Mouse (Mus musculus) c-Kit-positive CD71-positive TER-119-negative erythroid progenitor cells, embryonic 14.5 days (primary cell): ENCODE results near the gene Rad9a.

Experiments
- DNase-seq: peaks from one replicate; pipeline ENCODE4 v3.0.0-alpha.2; 2013; ENCODE audit warnings: low read depth

Gene Rad9a

DNA sequence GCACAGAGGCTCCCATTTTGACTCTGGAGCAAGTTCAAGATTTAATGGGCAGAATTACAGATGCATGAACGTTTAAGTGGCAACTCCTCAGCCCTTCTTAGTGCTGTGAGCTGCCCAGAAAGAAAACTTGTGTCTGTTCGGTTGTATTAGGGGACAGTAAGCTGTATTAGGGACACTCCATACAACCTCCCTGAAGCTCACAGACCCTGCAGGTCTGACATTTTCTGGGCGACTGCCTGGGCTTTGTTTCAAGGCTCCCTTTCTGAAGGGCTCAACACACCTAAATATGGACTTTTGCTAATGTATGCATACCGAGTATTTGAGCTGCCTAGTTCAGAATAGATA is 37.9 kb downstream of the Rad9a start:
- DNase-seq = no peak

DNA sequence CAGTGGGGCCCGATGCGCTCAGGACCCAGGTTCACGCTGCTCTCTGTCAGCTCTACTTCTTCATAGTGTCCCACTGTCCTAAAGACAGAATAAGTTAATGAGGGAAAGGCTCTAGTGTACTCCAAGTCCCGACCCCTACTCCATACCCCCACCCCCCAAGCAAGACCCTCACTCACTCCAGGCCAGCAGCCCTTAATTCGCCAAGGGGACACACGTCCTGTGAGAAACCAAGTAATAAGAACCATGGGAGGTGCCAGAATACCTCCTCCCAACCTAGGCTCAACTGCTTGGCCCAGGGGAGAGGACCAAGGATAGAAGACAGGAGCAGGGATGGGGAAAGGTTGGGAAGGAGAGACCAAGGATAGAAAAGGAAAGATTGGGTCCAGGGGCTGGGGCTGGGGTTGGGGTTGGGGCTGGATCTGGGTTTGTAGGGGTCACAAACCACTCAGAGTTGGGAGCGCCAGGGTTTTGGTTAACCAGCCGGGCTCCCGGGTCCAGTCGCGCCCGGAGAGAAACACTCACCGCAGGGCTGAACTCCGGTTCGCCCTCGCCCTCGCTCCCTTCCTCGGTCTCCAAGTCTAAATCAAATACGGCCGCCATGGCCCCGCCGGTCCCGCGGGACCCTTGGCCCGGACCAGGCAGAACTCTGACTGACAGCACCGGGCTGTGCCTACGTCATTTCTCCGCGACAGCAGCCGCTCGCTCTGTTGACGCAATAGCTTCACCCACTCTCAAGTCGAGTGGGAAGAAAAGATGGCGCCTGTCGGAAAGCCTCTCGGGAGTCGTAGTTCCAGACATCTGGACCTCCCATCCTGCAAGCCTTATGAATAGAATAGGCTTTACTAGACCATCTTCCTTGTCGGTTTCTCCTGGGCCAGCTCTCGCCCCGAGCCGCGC is 38.6 kb downstream of the Rad9a start, which contains the start of gene Rps6kb2:
Gene Rps6kb2, minus strand, starts transcription at position 709 of the 897 bp plus-strand sequence.
- DNase-seq = peak; percentile 96

DNA sequence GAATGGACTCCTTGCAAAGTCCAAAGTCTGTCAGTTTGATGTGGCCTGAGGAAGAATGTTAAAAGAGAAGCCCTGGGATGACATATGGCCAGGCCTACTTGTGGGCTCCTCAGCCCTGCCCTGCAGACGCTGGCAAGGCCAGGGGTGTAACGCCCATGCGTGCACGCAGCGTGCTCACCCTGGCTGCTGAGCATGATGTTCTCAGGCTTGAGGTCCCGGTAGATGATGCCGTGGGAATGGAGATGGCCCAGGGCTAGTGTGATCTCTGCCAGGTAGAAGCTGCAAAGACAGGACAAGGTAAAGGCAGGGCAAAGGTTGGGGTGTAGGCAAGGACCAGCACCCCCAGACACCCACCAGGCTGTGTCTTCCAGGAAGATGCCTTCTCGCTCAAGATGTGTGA is 42.4 kb downstream of the Rad9a start:
- DNase-seq = no peak

DNA sequence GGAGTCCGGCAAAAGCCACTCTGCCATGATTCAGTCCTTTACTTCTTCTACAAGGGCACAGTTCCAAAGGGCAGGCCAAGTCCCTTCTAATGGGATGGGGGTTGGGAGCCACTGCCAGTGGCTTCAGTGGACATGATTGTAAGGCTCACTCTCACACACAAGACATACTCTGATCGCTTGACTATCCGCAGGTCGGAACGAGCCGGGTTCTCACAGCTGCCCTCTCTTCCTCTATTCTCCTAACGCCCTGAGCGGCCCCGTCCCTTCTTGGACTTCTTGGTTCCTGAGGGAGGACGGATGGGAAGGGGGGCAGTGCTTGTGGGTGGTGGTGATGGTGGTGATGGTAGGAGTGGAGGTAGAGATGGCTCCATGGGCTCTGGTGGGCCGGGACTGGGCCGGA is 44.7 kb downstream of the Rad9a start:
- DNase-seq = no peak

DNA sequence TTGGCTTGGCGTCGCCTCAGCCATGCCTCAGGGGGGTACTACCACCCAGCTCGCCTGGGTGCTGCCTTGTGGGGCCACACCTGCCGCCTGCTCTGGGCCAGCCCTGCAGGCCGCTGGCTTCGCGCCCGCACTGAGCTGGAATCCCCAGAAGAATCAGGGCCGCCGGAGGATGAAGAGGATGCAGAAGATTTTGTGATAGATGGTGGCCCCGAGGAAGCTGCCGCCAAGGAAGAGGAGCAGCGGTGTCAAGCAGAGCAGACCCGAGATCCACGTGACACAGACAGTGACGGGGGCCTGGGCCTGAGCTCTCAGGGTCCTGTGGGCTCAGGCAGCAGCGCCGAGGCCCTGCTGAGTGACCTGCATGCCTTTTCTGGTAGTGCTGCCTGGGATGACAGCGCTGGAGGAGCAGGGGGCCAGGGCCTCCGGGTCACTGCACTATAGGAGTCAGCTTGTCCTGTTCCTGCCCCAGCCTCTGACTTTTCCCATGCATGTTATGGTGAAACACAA is 45.3 kb downstream of the Rad9a start:
- DNase-seq = no peak

DNA sequence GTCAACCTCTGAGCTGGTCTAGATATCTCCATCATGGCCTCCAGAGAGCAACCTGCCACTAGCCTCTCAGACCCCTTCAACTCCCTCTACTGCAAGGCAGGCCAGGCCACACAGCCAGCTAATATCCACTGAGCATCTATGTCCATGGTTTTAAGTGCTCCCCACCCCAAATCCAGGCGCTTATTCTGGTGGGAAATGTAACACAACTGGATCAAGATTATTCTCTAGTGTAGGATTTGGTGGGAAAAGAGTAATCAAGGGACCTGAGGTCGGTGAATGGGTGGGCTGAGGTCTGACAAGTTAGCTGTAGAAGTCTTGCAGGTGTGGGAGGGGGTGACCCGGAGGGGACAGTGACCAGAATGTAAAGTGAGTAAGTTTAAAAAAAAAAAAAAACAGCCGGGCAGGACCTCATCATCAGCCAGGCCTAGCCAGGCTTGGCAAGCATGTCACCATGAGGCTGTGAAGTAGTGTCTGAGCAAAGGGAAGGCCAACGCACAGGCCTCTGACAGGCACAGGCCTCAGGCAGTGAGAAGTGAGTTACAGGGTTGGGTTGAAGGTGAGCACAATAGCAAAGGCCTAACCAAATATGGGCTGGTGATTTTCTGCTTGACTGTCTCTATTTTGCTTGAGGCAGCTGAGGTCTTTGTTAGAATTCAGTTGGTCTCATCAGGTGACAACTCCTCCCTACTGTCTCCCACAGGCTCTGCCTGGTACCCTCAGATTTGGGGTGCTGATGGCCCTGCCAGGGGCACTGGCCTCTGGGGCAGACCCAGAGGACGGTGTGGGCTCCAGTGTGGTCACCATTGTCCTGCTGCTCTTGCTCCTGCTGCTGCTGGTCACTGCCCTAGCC is 46.0 kb downstream of the Rad9a start:
- no peak for DNase-seq

DNA sequence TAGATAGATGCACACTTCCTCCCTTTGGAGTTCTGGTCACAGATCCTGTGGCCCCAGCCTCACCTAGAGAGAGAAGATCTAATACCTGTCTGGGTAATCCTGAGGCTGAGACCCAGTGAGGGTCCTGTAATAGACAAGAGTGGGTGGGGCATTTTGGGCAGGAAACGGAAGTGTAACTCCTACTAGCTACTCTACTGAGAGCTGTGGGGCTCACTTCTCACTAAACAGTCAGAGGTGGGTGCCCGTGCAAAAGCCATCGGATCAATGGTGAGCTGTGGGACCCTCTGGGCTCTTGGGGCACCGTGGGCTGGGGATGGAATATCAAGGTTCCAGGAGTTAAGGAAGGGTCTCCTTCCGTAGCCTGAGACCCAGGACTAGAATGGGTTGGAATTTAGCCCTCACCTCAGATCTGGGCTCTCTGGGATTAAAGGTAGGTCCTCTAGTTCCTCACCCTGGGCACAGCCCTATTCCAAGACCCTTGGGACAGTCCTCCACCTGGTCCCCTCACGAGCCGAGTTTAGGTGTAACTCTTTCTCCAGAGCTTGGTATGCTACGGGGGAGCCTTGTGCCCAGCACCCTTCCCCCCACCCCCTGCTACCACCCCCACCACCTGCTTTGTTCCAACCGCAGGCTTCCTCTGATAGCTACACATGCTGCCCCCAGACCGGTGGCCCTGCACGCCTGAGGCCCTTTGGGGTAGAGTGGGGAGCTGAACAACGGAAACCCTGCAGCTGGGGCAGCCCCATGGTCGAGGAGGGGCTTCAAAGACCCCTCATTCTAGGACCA is 46.8 kb downstream of the Rad9a start:
- DNase-seq = no peak

DNA sequence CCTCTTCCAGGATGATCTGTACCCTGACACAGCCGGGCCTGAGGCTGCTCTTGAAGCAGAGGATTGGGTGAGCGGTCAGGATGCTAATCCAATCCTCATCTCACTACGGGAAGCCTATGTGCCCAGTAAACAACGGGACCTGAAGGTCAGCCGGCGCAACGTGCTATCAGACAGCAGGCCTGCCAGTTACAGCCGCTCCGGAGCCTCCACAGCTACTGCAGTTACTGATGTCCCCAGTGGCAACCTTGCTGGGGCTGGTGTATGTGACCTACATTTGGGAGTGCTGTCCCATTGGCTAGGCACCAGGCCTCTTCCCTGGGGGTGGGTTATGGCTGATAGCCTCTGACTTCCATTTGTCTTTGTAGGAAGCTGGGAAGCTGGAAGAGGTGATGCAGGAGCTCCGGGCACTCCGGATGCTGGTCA is 48.2 kb downstream of the Rad9a start, which contains the start of gene Ptprcap:
Gene Ptprcap, plus strand, starts transcription at position 373 of the 423 bp plus-strand sequence.
- DNase-seq = no peak

DNA sequence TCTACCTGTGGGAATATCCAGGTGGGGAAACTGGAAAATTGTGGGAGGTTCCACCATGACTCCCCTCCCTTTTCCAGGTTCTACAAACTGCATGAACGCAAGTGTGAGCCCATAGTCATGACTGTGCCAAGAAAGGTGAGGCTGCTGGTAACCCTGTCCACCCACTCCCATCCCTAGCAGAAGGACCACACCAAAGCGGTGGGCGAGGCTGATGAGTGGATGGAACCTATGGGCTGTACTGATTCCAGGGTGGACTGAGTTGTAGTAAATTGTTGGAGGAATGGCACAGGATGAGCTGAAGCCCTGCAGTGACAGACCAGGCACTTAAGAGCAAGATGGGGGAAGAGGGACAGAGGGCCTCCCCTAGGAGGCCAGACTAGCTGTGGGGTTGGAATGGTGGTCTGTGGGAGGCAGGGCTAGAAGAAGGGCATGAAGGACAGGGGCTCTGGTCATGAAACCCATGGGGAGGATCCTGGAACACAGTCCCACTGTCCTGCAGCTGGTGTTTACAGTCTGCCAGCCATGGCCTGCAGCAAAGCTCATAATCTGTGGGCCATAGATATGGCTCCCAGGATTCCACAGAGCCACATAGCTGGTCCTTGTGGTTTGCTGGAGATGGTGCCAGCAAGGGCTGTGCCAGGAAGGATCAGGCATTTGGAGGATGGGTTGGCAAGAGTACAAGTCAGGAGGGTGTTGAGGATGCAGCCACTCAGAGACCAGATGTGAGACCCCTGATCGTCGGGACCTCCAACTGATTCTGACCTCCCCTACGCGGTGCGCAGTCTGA is 48.8 kb downstream of the Rad9a start:
- no peak for DNase-seq

DNA sequence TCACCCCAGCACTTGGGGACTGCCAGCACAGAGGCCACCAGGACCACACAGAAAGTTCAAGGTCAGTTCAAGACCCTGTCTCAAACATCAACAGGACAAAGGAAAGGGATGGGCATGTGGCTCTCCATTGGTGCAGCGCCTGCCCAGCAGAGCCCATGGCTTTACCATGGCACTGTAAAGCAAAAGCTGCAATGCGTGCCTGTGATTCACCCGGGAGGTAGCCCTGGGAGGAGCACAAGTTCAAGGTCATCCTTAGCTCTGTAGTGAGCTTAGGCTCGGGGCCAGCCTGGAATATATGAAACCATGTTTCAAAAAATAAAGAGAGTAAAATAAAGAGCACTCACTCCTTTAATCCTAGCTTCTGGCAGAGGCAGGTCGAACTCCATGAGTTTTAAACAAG is 49.6 kb downstream of the Rad9a start:
- no peak for DNase-seq

DNA sequence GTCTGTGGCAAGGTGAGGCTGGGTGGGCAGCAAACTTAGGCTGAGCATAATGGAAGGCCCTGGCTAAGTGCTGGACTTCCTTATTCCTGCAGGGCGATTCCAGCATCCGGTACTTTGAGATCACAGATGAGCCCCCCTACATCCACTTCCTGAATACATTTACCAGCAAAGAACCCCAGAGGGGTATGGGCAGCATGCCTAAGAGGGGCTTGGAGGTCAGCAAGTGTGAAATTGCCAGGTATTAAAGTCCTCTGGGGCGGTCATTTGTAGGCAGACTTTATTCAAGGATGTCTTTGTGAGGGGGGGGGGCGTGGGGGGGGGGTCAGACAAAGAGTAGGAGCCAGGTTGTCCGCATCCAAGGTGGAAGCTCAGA is 50.0 kb downstream of the Rad9a start:
- DNase-seq = no peak

DNA sequence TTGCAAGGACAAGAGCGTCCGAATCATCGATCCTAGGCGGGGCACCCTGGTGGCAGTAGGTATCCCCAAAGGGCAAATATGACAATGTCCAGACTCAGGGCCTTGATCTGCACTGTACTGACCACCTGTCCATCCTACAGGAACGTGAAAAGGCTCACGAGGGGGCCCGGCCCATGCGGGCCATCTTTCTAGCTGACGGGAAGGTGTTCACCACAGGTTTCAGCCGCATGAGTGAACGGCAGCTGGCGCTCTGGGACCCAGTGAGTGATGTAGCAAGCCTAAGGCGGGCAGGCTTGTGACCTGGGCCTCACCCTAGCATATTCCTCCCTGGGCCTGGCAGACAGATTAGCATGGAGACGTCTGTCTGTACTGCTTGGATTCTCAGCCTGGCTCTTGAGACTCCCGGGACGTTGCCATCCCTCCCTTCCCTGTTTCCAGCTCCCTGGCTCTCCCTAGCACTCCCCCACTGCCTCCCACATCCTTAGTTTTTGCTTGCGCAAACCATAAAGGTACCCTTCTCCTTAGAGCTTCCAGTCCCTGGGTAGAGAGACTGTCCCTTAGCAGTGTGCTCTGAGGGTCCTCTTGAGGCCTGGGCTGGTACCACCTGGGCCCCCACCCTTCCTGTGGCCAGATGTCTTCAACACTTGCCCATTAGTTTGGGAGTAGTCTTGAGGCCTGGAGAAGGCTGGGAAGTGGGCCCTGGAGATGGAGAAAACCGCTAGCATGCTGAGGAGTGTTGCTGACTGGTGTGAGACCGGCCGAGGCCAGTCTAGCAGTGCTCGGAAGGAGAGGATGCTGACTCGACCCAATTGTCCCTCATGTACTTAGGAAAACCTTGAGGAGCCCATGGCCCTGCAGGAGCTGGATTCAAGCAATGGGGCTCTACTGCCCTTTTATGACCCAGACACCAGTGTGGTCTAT is 50.6 kb downstream of the Rad9a start:
- DNase-seq = no peak

DNA sequence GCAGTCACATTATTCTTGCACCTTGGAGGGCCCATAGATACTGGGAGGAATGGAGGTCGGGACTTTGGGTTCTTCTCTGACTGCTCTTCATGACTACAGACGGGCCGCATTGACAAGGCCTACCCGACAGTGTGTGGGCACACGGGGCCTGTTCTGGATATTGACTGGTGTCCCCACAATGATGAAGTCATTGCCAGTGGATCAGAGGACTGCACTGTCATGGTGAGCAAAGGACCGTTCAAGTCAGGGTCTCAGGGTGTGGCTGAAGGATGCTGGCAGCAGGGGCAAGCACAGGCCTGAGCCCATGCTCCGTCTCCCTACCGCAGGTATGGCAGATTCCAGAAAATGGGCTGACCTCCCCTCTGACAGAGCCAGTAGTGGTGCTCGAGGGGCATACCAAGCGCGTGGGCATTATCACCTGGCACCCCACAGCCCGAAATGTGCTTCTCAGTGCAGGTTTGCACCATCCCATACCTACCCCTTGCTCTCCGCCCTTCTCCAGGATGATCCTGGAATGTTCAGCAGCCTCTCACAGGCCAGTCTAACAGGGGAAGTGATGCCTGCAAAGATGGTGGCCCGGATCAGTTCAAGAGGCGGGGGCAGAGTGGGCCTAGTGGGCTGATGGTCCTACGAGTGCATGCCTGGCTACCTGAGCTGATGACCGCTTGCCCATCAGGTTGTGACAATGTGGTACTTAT is 51.5 kb downstream of the Rad9a start:
- no peak for DNase-seq

DNA sequence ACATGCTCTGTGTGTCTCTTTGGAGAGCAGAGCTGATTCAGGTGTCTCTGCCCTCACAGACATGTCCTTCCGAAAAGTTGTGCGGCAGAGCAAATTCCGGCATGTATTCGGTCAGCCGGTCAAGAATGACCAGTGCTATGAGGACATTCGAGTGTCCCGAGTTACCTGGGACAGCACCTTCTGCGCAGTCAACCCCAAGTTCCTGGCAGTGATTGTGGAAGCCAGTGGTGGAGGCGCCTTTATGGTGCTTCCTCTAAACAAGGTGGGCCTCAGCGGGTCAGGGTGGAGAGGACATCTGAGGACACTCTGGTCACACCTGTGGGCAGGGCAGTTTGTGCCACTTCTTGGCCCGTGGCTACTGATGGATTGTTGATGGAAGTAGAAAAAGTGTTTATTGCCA is 52.2 kb downstream of the Rad9a start:
- no peak for DNase-seq

DNA sequence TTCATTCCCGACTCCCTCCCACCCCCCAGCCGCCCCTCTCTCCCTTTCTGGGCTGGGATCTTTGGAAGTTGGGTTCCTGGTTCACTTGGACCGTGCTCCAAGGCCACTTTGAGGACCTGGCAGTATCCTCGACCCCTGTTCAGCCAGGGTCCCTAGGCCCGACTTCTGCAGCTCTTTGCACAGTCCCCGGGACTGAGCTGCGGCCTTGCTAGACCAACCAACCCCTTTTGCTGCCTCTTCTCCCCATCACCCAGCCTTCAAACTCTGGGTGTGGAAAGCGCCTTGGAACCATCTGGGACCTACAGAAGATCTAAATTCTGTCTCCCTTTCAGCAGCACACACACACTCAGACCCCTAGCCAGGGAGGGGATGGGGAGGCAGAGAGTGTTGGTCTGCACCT is 52.6 kb downstream of the Rad9a start:
- no peak for DNase-seq

DNA sequence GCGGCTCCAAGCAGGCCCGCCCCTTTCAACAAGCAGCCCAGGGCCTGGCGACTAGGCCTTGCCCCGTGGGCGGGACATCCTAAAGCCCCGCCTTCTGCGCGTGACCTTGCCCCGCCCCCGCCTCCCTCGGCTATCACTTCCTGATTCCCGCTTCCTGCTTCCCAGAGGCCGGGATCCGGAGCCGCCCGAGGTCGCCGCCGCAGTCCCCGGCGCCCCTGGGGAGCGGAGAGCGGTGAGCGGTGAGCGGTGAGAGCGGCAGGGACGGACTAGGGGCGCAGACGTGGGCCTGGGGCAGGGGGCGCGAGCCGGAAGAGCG is 53.0 kb downstream of the Rad9a start, which contains the start of gene Coro1b:
Gene Coro1b, plus strand, starts transcription at position 129 of the 316 bp plus-strand sequence.
- DNase-seq = peak; percentile 80

DNA sequence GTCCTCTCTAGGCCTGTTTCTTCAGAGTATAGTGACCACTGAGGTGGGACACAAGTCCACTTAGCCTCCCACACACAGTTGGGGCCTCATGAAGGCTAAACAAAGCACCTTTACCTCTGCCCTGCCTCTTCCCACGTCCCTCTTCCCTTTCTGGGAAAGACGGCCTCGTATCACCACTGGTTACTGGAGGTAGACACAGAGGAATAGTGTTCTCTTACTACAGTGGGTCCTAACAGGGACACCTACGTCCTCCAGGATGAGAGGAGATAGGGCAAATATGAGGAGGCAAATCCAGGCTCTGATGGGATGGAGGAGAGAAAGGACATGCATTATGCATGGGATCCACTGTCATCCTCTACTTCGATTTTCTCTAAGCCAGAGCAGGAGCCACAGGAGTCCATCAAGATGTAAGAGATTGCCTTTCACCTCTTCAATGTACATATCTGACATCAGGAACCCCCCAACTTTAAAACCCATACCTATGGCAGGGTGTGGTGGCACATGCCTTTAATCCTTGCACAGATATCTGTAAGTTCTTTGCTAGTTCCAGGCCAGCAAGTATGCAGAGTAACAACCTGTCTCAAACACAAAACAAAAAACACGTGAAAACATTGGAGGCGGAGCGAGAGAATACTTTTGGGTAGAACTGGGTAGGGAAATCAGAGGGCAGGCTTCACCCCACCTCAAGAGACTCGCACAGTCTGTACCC is 53.5 kb downstream of the Rad9a start:
- DNase-seq = no peak

DNA sequence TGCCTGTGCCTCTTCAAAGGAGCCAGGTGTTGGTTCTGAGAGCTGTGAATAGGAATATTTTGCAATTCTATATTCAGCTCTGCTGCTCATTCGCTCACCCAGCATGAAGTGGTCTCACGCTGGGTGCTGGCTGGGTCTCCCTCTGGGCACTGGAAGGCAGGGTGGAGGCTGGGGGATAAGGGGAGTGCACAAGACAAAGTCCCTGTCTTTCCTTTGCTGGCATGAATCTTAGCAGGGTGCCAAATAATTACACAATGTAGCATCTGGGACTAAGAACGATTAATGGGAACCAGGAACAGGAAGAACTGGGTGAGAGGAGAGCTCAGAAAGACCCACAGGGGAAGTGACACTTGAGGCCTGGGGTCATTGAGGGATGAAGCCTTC is 54.4 kb downstream of the Rad9a start:
- no peak for DNase-seq
